Mouse (Mus musculus): ENCODE measurements around the gene Ncoa7. TPM values are rescaled to one million over a fixed set of nuclear protein-coding genes. Genes with fewer than 3 reads are reported as not detected.
"Not testable (repeated sequence)": the region's sequence is repeated elsewhere in the genome, so short reads cannot be mapped to it uniquely, and the experiment has no call there.

Gene Ncoa7
- polyA plus RNA-seq, 1 experiment from 2014 or later, result 8.7 TPM

DNA sequence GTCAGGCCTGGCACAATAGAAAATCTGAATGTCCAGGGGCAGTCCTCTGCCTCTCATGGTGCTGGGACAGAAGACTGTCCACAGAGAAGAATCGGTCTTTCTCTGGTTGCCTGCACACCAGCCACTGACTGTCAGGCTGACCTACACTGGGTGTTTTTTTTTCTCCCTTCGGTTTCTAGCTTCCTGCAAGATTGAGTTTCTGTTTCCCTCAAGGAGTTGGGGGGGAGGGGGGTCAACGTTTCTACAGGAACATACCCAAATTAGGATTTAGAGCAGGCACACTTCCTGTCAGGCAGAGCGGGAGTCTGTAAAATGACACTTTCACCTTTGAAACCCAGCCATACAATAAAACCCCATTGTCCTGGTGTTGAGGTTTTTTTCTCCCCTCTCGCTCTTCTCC is 147.5 kb downstream of the Ncoa7 start:
- H3K27ac ChIP-seq (ENCODE audit: poor library complexity, severe bottlenecking), result no peak overlapping the region
- H3K27me3 ChIP-seq (replicated peaks), result no peaks in the 10 kb centered on the region
- H3K4me3 ChIP-seq, result peak overlapping the region; percentile 34
- peaks cover 34% of the 10 kb centered on the region for H3K36me3 ChIP-seq
- H3K9me3 ChIP-seq (replicated peaks), result no peaks in the 10 kb centered on the region
- H3K9ac ChIP-seq, result 0 out of 2 replicates have a peak overlapping the region, but pooled peaks have one; percentile 58
- H3K4me2 ChIP-seq, result peak overlapping the region; percentile 60
- H3K4me1 ChIP-seq (replicated peaks), result peaks cover 4% of the 10 kb centered on the region
- ATAC-seq (ENCODE audit: insufficient number of reproducible peaks, low FRiP score), result no peak
- 20% methylated on average over 5 of the region's 5 CpGs for WGBS

DNA sequence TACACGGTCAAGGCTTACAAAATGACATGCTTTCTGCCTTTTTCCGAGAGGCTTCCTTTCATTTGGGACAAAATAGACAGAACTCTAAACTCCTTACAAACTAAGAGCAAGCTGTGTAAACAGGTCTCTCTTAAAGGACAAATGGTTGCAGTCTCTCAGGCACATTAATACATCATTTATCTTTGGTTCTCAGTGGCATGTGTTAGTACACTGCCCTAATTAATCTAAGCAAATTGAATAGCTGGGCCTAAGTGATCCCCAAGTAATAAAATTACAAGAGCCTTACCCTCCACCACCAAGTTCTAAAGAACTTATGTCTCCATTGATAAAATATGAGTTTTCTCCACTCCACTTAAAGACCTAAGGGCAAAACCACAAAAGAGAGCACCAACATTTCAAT is 155.4 kb downstream of the Ncoa7 start:
- H3K27ac ChIP-seq (ENCODE audit: poor library complexity, severe bottlenecking), result no peak overlapping the region
- no peaks in the 10 kb centered on the region for H3K9me3 ChIP-seq (replicated peaks)
- H3K4me2 ChIP-seq, result no peak overlapping the region
- H3K4me3 ChIP-seq, result no peak overlapping the region
- 81% methylated on average over 2 of the region's 2 CpGs for WGBS
- no peak for ATAC-seq (ENCODE audit: insufficient number of reproducible peaks, low FRiP score)
- no peak overlapping the region for H3K9ac ChIP-seq
- H3K36me3 ChIP-seq, result peaks cover 24% of the 10 kb centered on the region
- no peaks in the 10 kb centered on the region for H3K4me1 ChIP-seq (replicated peaks)
- H3K27me3 ChIP-seq (replicated peaks), result no peaks in the 10 kb centered on the region

DNA sequence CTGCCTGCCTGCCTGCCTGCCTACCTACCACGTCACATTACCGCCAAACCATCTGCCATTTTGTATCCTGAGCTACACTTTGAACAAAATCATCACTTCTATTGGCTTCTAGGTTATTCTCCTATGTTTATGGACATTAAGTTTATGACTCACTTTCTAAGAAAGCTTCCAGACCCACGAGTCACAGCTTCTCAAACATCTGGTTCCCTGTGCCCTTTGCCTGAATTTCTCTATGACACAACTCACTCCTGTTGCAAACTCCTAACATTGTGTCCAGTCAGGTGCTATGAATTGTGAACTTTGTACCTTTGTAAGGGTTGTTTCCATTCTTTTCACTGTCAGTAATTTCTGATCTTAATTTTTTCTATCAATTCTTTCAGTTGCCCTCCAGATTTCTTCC is 164.9 kb downstream of the Ncoa7 start:
- H3K27me3 ChIP-seq (replicated peaks), result no peaks in the 10 kb centered on the region
- H3K9ac ChIP-seq, result no peak overlapping the region
- 73% methylated on average over 3 of the region's 3 CpGs for WGBS
- no peak overlapping the region for H3K4me2 ChIP-seq
- H3K9me3 ChIP-seq (replicated peaks), result no peaks in the 10 kb centered on the region
- no peak overlapping the region for H3K4me3 ChIP-seq
- no peak overlapping the region for H3K27ac ChIP-seq (ENCODE audit: poor library complexity, severe bottlenecking)
- H3K36me3 ChIP-seq, result no peaks in the 10 kb centered on the region
- no peak for ATAC-seq (ENCODE audit: insufficient number of reproducible peaks, low FRiP score)
- no peaks in the 10 kb centered on the region for H3K4me1 ChIP-seq (replicated peaks)

DNA sequence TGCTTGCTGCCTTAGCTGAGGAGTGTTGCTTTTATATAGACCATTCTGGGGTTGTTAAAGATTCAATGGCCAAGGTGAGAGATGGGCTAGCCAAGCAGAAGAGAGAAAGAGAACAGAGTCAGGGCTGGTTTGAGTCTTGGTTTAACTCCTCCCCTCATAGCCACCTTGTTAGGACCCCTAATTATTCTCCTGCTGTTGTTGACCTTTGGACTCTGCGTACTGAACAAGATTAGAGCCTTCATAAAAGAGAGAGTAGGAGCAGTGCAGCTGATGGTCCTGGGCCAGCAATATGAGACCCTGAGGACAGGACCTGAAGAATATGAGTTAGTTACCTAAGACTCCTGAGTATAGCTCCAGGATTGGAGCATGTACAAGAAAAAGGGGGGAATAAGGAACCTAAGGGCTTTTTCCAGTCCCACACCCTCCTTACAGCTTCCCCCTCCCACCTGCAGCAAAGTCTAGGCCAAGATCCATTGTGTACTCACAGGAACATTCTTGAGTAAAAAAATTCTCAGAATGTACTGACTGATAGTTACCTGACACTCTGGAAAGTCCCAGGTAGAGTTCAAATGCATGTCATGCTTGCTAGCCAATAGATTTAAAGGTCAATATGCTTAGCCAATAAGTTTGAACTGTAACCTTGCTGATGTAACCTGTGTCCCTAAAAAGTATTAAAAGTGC is 166.5 kb downstream of the Ncoa7 start:
- ATAC-seq (ENCODE audit: insufficient number of reproducible peaks, low FRiP score), result not testable (repeated sequence)

DNA sequence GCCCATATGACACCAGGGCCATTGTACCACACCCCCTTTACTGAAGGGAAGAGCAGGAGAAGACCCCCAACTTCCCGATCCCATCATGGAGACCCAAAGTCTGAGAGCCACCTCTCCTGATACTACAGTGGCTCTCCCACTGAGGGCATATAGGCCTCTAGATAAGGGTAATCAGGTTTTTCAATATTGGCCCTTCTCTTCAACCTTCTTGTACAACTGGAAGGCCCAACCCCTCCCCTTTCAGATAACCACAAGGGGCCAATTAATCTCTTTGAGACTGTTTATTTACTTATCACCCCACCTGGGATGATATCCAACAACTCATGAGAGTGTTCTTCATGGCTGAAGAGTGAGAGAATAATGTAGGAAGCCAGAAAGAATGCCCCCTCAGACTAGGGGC is 170.4 kb downstream of the Ncoa7 start:
- H3K27ac ChIP-seq (ENCODE audit: poor library complexity, severe bottlenecking), result no peak overlapping the region
- no peaks in the 10 kb centered on the region for H3K27me3 ChIP-seq (replicated peaks)
- no peak overlapping the region for H3K9ac ChIP-seq
- no peak overlapping the region for H3K4me2 ChIP-seq
- H3K4me1 ChIP-seq (replicated peaks), result no peaks in the 10 kb centered on the region
- WGBS, result 90% methylated on average over 1 of the region's 1 CpGs
- no peak overlapping the region for H3K4me3 ChIP-seq
- no peaks in the 10 kb centered on the region for H3K9me3 ChIP-seq (replicated peaks)
- H3K36me3 ChIP-seq, result no peaks in the 10 kb centered on the region
- no peak for ATAC-seq (ENCODE audit: insufficient number of reproducible peaks, low FRiP score)

More for the DNA sequence above, 166.5 kb downstream of the Ncoa7 start:
- H3K4me1 ChIP-seq (replicated peaks); H3K36me3 ChIP-seq; H3K4me2 ChIP-seq; H3K27ac ChIP-seq (ENCODE audit: poor library complexity, severe bottlenecking); H3K4me3 ChIP-seq; H3K9me3 ChIP-seq (replicated peaks); H3K9ac ChIP-seq; H3K27me3 ChIP-seq (replicated peaks): not testable (repeated sequence)
- WGBS, result 82% methylated on average over 1 of the region's 1 CpGs

DNA sequence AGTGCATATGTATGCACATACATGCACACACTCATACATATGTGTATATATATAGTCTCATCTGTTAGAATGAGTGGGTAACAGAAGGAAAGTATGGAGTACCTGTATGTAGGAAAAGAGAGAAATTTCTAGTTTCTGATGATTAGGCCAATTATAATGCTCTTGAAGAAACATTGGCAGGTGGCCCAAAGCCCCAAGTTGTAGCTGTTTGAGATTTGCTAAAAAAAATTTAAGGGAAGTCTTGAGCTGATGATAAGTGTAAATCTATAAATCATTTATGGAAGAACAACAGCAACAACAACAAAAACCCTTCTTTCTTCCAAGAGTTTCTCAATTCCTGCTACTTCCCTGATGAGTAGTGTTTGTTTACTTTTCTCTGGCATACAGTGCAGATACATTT is 173.1 kb downstream of the Ncoa7 start:
- Histone ChIP-seq H3K4me1 (replicated peaks) (no peaks in the 10 kb centered on the region), H3K27ac (ENCODE audit: poor library complexity, severe bottlenecking) (no peak overlapping the region), H3K4me2 (no peak overlapping the region), H3K27me3 (replicated peaks) (no peaks in the 10 kb centered on the region), H3K36me3 (no peaks in the 10 kb centered on the region), H3K4me3 (no peak overlapping the region), H3K9me3 (replicated peaks) (no peaks in the 10 kb centered on the region), H3K9ac (no peak overlapping the region)
- no peak for ATAC-seq (ENCODE audit: insufficient number of reproducible peaks, low FRiP score)

DNA sequence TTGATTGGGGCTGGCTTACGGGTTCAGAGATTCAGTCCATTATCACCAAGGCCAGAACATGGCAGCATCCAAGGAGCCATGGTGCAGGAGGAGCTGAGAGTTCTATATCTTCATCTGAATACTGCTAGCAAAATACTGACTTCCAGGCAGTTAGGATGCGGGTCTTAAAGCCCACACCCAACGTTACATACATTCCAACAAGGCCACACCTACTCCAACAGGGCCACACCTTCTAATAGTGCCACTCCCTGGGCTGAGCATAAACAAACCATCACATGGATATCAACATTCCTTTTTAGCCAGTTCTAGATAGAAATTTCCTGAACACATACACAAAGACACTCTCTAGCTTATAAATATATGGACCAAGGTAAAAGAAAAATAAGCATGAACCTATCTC is 173.6 kb downstream of the Ncoa7 start, which contains the start of gene Hint3:
Gene Hint3 (minus strand): TSS at position 120 of the 400 bp plus-strand sequence.
- H3K27ac ChIP-seq (ENCODE audit: poor library complexity, severe bottlenecking), result no peak within 1 kb of the TSS
- 82% methylated on average over 3 of the region's 3 CpGs for WGBS
- H3K36me3 ChIP-seq, result no peaks in the 10 kb centered on the region
- H3K9ac ChIP-seq, result no peak within 1 kb of the TSS
- H3K4me2 ChIP-seq, result no peak within 1 kb of the TSS
- H3K27me3 ChIP-seq (replicated peaks), result no peaks in the 10 kb centered on the region
- H3K4me1 ChIP-seq (replicated peaks), result no peaks in the 10 kb centered on the region
- no peak for ATAC-seq (ENCODE audit: insufficient number of reproducible peaks, low FRiP score)
- H3K4me3 ChIP-seq, result no peak within 1 kb of the TSS
- no peaks in the 10 kb centered on the region for H3K9me3 ChIP-seq (replicated peaks)

DNA sequence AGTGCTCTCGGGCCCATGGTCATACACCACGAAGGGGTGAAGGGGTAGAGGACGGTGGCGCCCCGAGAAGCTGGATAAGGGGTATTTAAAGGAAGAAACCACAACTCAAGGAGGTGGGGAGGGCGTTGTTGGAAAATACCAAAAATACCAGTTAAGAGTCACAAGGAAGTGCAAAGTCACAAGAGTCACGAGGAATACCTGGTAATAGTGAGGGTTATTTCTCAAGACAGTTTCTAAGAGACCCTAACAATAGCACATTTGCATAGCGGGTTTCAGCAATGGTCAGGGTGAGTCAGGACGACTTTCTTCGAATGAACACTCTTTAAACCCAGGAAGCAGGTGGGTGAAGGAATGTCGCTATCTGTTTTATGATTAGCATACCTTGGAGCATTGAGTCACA is 174.7 kb downstream of the Ncoa7 start:
- H3K4me3 ChIP-seq; H3K9ac ChIP-seq; H3K27me3 ChIP-seq (replicated peaks); ATAC-seq (ENCODE audit: insufficient number of reproducible peaks, low FRiP score); H3K4me1 ChIP-seq (replicated peaks); H3K9me3 ChIP-seq (replicated peaks); H3K27ac ChIP-seq (ENCODE audit: poor library complexity, severe bottlenecking); H3K4me2 ChIP-seq; H3K36me3 ChIP-seq: not testable (repeated sequence)
- 87% methylated on average over 11 of the region's 11 CpGs for WGBS

DNA sequence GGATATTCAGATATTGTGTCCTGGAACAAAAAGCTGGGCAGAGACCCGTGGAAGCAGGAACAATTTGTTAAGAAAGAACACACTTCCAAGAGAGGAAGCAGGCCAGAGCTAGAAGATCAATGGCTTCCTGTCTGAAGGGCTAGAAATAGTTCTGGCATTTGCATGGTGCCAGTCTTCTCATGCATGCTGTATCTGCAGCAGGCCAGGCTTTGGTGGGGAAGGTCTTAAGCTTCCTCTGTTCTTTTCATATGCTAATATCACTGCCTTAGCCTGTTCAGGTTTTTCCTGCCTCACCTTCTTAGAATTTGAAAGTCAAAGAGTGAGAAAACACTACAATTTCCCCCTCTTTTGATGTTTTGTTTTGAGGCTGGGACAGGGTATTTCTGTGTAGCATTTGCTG is 175.6 kb downstream of the Ncoa7 start:
- Histone ChIP-seq H3K4me3 (no peak overlapping the region), H3K27me3 (replicated peaks) (no peaks in the 10 kb centered on the region), H3K27ac (ENCODE audit: poor library complexity, severe bottlenecking) (no peak overlapping the region), H3K36me3 (no peaks in the 10 kb centered on the region), H3K9ac (no peak overlapping the region), H3K4me2 (no peak overlapping the region), H3K9me3 (replicated peaks) (no peaks in the 10 kb centered on the region), H3K4me1 (replicated peaks) (no peaks in the 10 kb centered on the region)
- ATAC-seq (ENCODE audit: insufficient number of reproducible peaks, low FRiP score), result no peak
- 43% methylated on average over 1 of the region's 1 CpGs for WGBS

DNA sequence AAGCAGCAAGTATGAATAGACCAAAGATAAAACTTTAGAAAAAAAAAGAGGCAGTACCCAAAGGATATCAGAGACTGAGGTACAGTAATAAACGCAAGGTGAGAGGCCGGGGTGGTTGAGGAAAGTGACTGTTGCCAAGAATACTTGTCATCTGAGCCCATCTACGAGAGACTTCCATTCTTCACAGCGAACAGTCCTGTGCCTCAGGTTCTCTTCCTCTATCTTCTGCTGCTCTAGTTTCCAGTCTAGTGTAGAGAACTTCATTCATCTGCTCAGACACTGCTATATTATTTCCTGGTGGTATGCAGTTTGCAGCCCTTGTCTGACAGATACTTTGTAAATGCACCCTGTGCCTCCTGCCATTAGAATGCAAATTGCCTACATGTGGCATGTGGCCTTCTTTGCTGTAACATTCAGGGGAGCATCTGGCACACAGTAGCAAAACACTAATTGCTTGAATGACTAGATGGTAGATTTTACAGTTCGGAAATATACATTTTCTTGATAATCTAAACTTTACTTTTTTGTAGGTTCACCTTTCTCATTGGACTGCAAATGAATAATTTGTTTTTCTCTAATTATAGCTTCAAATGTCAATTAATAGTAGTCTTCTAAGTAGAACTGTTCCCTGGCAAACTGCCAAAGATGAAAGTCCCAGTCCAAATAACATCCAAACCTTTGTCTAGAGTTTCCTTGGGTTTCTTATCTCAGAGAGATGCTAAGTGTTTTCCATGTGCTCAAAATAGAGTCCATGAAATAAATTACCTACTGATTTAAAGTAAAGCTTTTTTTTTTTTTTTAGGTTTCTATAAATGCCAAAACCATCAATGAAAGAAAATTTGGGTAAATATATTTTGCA is 178.7 kb downstream of the Ncoa7 start:
- no peaks in the 10 kb centered on the region for H3K9me3 ChIP-seq (replicated peaks)
- no peaks in the 10 kb centered on the region for H3K36me3 ChIP-seq
- H3K9ac ChIP-seq, result no peak overlapping the region
- H3K4me2 ChIP-seq, result no peak overlapping the region
- no peak overlapping the region for H3K27ac ChIP-seq (ENCODE audit: poor library complexity, severe bottlenecking)
- WGBS, result 68% methylated on average over 5 of the region's 5 CpGs
- ATAC-seq (ENCODE audit: insufficient number of reproducible peaks, low FRiP score), result no peak
- H3K4me3 ChIP-seq, result no peak overlapping the region
- H3K27me3 ChIP-seq (replicated peaks), result no peaks in the 10 kb centered on the region
- H3K4me1 ChIP-seq (replicated peaks), result no peaks in the 10 kb centered on the region

DNA sequence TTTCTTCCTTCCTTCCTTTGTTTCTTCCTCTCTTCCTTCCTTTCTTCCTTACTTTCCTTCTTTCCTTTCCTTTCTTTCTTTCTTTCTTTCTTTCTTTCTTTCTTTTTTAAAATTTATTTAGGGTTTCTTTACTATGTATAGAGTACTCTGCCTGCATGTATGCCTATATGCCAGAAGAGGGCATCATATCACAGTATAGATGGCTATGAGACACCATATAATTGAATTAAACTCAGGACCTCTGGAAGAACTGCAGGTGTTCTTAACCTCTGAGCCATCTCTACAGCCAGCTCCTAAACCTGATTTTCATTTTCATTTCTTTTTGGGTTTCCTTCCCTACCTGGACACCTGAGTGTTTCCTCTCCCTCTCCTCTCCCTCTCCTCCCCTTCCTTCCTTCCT is 180.2 kb downstream of the Ncoa7 start:
- no peaks in the 10 kb centered on the region for H3K4me1 ChIP-seq (replicated peaks)
- no peaks in the 10 kb centered on the region for H3K36me3 ChIP-seq
- H3K27ac ChIP-seq (ENCODE audit: poor library complexity, severe bottlenecking), result no peak overlapping the region
- no peaks in the 10 kb centered on the region for H3K27me3 ChIP-seq (replicated peaks)
- H3K9me3 ChIP-seq (replicated peaks), result no peaks in the 10 kb centered on the region
- no peak for ATAC-seq (ENCODE audit: insufficient number of reproducible peaks, low FRiP score)
- H3K9ac ChIP-seq, result no peak overlapping the region
- no peak overlapping the region for H3K4me3 ChIP-seq
- no peak overlapping the region for H3K4me2 ChIP-seq
